Mouse (Mus musculus) stomach, embryonic 15.5 days (tissue): ENCODE measurements around the gene Dnm3. TPM values are rescaled to one million over a fixed set of nuclear protein-coding genes. Genes with fewer than 3 reads are reported as not detected.

ENCODE experiments used
- ATAC-seq: fragments of 200-750 bp; cut with Nextera tagmentation; 2 replicates; pipeline ENCODE4 v1.8.0; 2017; ENCODE audit warnings: low read depth, moderate number of reproducible peaks, moderate TSS enrichment; ENCODE audit not compliant: insufficient read depth, low FRiP score
- H3K27ac ChIP-seq: fragments of 300-500 bp; sonication (generic); 2 replicates; pipeline ENCODE4 v1.5.1; 2015; ENCODE audit warnings: mild to moderate bottlenecking, inconsistent platforms
- H3K27me3 ChIP-seq: fragments of 300-500 bp; sonication (generic); replicated peaks from 2 replicates; pipeline ENCODE4 v1.6.1; 2015; ENCODE audit warnings: inconsistent platforms
- H3K36me3 ChIP-seq: fragments of 300-500 bp; sonication (generic); 2 replicates; pipeline ENCODE4 v1.6.1; 2015; ENCODE audit warnings: inconsistent platforms
- H3K4me1 ChIP-seq: fragments of 300-500 bp; sonication (generic); 2 replicates; pipeline ENCODE4 v1.6.1; 2015; ENCODE audit warnings: inconsistent platforms
- H3K4me2 ChIP-seq: fragments of 300-500 bp; sonication (generic); 2 replicates; pipeline ENCODE4 v1.6.1; 2015; ENCODE audit warnings: mild to moderate bottlenecking, inconsistent platforms
- H3K4me3 ChIP-seq: fragments of 300-500 bp; sonication (generic); replicated peaks from 2 replicates; pipeline ENCODE4 v1.5.1; 2015; ENCODE audit warnings: inconsistent platforms
- H3K9ac ChIP-seq: fragments of 300-500 bp; sonication (generic); 2 replicates; pipeline ENCODE4 v1.6.1; 2015; ENCODE audit warnings: inconsistent platforms
- H3K9me3 ChIP-seq: fragments of 300-500 bp; sonication (generic); 2 replicates; pipeline ENCODE4 v1.6.1; 2016; ENCODE audit warnings: inconsistent platforms
- WGBS: fragments of 180-500 bp; shearing (Covaris S2); methylation state at CpG from one replicate; pipeline ENCODE4 v1.1.7; 2015; 5-methylcytosine and 5-hydroxymethylcytosine counted together
- polyA plus RNA-seq: library from polyadenylated mRNA; unstranded; fragments of >200 nt; fragmentation: Nextera tagmentation; extraction: Ambion mirVana; gene quantifications from 2 replicates; pipeline ENCODE4 v1.2.1, GENCODE M21; 2015

The Dnm3 gene
- polyA plus RNA-seq, 1 experiment from 2014 or later, result 6.0 TPM

DNA sequence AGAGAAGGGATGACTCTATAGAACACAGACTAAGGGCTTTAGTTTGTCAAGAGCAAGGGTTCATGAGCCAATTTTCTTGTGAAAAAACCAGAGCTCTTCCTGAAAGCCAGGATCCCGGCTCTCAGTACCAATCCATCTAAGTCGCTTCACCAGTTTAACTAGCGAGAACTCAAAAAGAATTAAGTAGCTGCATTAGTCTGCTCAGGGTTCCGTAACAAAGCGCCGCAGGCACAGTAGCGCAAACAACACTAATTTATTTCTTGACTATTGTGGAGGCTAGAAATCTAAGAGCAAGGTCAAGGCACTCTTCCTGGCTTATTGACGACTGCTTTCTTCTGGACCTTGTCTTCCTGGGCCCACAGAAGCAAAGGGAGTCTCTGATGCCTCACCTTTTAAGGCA lies 14.2 kb downstream of the Dnm3 start:
- 77% methylated on average over 8 of the region's 8 CpGs for WGBS
- no peak for ATAC-seq

DNA sequence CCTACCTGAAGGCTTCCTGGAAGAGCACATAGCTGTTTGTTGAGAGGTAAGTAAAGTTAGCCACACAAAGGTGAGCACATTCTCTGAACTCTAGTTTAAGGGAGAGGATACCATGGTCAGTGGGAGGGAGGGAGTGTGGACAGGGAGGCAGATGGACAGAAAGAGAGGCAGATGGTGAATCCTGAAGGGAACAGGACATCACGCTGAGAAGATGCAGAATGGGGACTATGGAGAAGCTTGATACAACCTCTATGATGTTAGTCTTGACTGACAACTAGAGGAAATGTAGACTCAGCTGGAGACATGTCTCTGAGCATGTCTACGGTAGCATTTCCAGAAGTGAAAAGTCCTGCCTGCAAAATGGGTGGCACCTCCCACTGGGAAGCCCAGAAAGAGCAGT lies 19.1 kb downstream of the Dnm3 start:
- no peak overlapping the region for H3K27ac ChIP-seq
- 84% methylated on average over 2 of the region's 2 CpGs for WGBS
- no peaks in the 10 kb centered on the region for H3K4me1 ChIP-seq
- no peaks in the 10 kb centered on the region for H3K36me3 ChIP-seq
- H3K4me2 ChIP-seq, result no peak overlapping the region
- ATAC-seq, result no peak
- no peaks in the 10 kb centered on the region for H3K9me3 ChIP-seq
- H3K4me3 ChIP-seq, result no peak overlapping the region
- no peaks in the 10 kb centered on the region for H3K27me3 ChIP-seq
- no peak overlapping the region for H3K9ac ChIP-seq

More for the DNA sequence above, 14.2 kb downstream of the Dnm3 start:
- Histone ChIP-seq H3K4me1 (no peaks in the 10 kb centered on the region), H3K9ac (no peak overlapping the region), H3K27me3 (no peaks in the 10 kb centered on the region), H3K4me3 (no peak overlapping the region), H3K9me3 (no peaks in the 10 kb centered on the region), H3K27ac (no peak overlapping the region), H3K36me3 (no peaks in the 10 kb centered on the region), H3K4me2 (no peak overlapping the region)

DNA sequence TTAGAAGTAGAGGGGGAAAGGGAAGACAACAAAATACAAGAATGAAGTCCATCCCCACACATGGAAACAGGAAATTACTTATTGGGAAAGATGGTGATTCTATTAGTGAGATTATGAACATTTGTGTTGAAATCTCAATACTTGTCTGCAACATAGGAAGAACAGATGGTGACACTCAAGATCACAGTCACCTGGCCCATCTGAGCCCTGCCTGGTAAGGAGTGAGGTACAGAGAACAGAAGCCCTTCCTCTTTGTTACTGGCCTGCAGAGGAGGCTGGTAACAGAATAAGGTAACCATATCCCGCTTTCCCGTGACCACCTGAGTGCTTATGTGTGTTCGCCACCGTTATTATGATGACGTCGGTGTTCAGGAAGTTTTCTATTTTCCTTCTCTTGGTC lies 21.0 kb downstream of the Dnm3 start:
- Histone ChIP-seq H3K27me3 (no peaks in the 10 kb centered on the region), H3K9ac (no peak overlapping the region), H3K27ac (no peak overlapping the region), H3K4me1 (no peaks in the 10 kb centered on the region), H3K36me3 (no peaks in the 10 kb centered on the region), H3K9me3 (no peaks in the 10 kb centered on the region), H3K4me3 (no peak overlapping the region), H3K4me2 (no peak overlapping the region)
- WGBS, result 88% methylated on average over 6 of the region's 6 CpGs
- ATAC-seq, result no peak

DNA sequence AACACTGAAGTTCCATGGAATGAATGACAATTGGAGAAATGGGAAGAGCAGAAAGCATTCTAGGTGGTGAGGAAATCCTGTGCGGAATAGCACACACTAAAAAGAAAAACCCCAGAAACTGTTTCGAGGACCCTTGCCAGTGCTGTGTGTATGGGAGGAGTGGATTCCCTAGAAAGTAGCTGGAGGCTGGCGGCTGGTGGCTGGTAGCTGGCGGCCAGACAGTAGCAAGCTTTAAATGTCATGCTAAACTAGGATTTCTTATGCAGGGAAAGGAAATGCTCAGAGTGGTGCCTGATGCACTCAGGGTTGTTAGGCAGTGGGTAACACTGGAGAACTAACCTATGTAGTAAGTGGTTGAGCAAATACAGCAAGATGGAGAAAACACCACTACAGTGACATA lies 21.4 kb downstream of the Dnm3 start:
- 83% methylated on average over 4 of the region's 4 CpGs for WGBS
- Histone ChIP-seq H3K27me3 (no peaks in the 10 kb centered on the region), H3K4me1 (no peaks in the 10 kb centered on the region), H3K4me3 (no peak overlapping the region), H3K36me3 (no peaks in the 10 kb centered on the region), H3K9me3 (no peaks in the 10 kb centered on the region), H3K27ac (no peak overlapping the region), H3K4me2 (no peak overlapping the region), H3K9ac (no peak overlapping the region)
- ATAC-seq, result no peak

DNA sequence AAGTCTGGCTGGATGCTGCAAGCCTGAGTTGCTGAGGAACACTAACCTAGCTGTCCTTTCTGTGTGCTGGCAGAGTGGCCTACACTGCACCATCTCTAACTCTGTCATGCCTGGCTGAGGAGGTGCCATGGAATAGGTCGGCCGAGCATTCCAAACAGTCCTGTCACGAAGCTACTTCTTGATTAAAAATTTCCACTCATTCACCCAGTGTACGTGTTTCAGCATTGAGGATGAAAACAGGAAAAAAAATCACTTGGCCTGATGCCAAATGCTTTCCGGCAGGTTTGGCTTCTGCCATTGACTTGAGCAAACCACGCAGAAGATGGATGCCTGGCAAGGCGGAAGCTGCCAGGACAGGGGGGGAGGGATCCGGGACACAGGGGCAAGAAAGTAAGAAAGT lies 24.3 kb downstream of the Dnm3 start:
- Histone ChIP-seq H3K9me3 (no peaks in the 10 kb centered on the region), H3K4me3 (no peak overlapping the region), H3K36me3 (no peaks in the 10 kb centered on the region), H3K4me1 (no peaks in the 10 kb centered on the region), H3K4me2 (no peak overlapping the region), H3K27me3 (no peaks in the 10 kb centered on the region), H3K9ac (no peak overlapping the region), H3K27ac (no peak overlapping the region)
- WGBS, result 26% methylated on average over 8 of the region's 8 CpGs
- no peak for ATAC-seq

DNA sequence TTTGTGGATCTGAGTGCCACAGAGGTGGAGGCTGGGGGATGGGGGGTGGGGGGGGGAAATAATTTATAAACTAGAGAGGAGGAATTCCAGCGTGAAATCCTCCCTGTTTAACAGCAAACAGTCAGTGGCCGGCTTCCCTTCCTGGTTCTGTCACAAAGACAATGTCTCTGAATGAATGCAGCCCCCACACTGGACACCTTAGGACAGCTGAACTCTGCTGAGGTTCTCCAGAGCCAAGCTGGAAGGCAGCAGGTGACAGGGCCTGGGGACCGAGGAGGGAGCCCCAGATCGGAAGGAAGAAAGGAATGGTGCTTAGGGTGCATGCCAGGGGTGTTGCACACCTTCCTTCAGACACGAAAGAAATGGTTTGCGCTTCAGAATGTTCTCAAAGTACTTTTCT lies 24.8 kb downstream of the Dnm3 start:
- Histone ChIP-seq H3K9ac (no peak overlapping the region), H3K4me2 (no peak overlapping the region), H3K27me3 (no peaks in the 10 kb centered on the region), H3K4me3 (no peak overlapping the region), H3K36me3 (no peaks in the 10 kb centered on the region), H3K27ac (no peak overlapping the region), H3K4me1 (no peaks in the 10 kb centered on the region), H3K9me3 (no peaks in the 10 kb centered on the region)
- no peak for ATAC-seq
- 63% methylated on average over 6 of the region's 6 CpGs for WGBS

DNA sequence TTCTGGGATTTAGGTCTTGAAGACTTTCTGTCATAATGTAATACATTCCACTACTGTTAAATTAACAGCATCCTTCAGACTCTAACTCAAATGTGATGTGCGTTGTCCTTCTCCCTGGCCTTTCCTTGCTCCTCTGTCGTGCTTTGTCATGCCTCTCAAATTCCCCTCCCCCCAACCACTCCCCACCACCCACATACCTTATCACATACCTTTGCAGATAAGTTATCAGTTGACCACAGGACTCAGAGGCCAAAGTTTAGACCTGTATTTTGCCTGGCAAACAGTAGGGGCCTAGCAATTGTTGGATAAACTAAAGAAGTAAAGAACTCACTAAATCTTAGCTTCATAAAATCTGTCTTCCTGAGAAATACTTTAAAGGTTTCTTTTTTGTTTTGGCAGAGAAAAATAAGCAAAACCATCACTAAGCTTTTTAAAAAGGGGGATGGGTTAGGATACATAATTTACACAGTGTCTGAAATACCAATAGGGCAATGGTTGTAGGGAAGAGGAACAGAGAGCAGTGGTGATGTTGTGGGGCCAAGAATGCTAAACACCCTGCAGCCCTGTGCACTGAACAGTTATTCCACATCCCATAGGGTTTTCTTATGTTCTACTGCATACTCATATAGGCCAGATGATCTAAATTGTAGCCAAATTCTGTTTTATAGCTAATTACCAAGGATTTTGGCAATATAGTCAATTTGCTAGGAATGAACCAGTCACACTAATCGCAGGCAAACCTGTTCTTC lies 28.5 kb downstream of the Dnm3 start:
- ATAC-seq, result no peak
- Histone ChIP-seq H3K9ac (no peak overlapping the region), H3K4me1 (no peaks in the 10 kb centered on the region), H3K4me2 (no peak overlapping the region), H3K36me3 (no peaks in the 10 kb centered on the region), H3K4me3 (no peak overlapping the region), H3K9me3 (no peaks in the 10 kb centered on the region), H3K27ac (no peak overlapping the region), H3K27me3 (no peaks in the 10 kb centered on the region)
- WGBS, result 51% methylated on average over 3 of the region's 3 CpGs

DNA sequence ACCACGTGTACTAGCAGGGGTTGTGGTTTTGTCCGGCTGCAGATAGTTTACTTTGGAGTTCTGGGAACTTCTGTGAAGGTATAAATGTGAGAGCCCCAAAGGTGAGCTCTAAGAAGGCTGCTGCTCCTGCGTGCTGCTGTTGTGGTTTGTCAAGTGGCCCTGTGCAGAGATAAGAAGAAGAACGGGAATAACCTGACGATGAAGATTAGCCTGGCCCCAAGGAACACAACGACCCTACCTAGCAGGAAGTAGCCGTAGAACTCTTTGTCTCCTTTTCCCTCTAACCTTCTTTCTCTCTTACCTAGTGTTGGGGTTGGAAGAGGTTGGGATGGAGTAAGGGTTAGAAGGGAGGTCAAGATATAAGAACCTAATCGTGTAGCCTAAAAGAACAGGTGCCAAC lies 33.0 kb downstream of the Dnm3 start:
- H3K36me3 ChIP-seq, result no peaks in the 10 kb centered on the region
- WGBS, result 53% methylated on average over 8 of the region's 8 CpGs
- no peak overlapping the region for H3K4me3 ChIP-seq
- no peaks in the 10 kb centered on the region for H3K4me1 ChIP-seq
- H3K27ac ChIP-seq, result no peak overlapping the region
- H3K4me2 ChIP-seq, result no peak overlapping the region
- ATAC-seq, result no peak
- no peaks in the 10 kb centered on the region for H3K9me3 ChIP-seq
- H3K9ac ChIP-seq, result no peak overlapping the region
- no peaks in the 10 kb centered on the region for H3K27me3 ChIP-seq

DNA sequence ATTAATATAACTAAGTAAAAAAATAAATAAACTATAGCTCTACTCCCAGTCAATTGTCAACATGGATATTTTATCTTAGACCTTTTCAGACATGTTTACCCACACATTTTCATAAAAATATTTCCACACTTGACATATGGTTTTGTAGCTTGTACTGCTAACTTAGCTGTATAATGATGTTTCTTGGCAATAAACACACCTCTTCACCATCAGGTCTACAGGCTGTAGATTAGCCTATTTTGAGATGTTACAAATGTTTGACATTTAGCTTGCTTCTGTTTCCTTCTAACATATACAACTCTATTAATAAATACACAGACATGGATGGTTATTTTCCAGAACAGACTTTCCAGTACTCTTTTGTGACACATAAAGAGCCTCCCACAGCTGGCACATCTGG lies 38.3 kb downstream of the Dnm3 start:
- Histone ChIP-seq H3K36me3 (no peaks in the 10 kb centered on the region), H3K9ac (no peak overlapping the region), H3K4me2 (no peak overlapping the region), H3K27ac (no peak overlapping the region), H3K4me1 (no peaks in the 10 kb centered on the region), H3K27me3 (no peaks in the 10 kb centered on the region), H3K4me3 (no peak overlapping the region), H3K9me3 (no peaks in the 10 kb centered on the region)
- no peak for ATAC-seq

DNA sequence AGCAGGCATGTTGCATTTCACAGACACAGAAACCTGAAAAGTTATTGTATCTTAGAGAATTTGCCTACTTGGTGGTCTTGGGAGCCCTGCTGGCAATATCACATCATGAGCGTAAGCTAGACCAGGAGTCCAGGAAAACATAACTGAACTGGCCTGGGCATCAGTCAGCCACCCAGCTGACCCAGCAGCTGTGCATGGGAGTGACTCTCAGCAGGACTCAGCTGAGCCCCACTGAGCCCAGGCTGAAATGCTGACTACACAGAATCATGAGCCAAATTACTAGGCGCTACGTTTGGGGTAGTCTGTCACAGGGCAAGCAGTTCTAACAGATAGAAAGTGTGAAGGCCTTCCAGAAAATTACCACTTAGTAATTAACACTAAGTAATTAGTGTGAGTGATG lies 41.2 kb downstream of the Dnm3 start:
- Histone ChIP-seq H3K4me3 (no peak overlapping the region), H3K4me2 (no peak overlapping the region), H3K4me1 (no peaks in the 10 kb centered on the region), H3K9ac (no peak overlapping the region), H3K9me3 (no peaks in the 10 kb centered on the region), H3K36me3 (no peaks in the 10 kb centered on the region), H3K27me3 (no peaks in the 10 kb centered on the region), H3K27ac (no peak overlapping the region)
- 75% methylated on average over 3 of the region's 3 CpGs for WGBS
- no peak for ATAC-seq

DNA sequence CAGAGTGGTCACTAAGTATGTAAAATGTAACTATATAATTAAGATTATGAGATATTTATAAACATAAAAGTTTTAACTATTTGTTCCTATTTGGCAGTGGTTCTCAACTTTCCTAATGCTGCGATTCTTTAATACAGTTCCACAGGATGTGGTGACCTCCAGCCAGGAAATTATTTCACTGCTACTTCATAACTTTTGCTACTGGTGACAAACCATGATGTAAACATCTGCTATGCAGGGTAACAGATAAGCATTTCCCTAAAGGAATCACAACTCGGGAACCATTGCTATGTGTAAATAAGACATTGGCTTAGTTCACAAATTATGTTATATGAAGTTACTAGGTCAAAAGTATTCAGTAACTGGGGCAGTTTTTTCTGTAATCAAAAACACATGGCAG lies 48.9 kb downstream of the Dnm3 start:
- H3K4me1 ChIP-seq, result no peaks in the 10 kb centered on the region
- no peaks in the 10 kb centered on the region for H3K36me3 ChIP-seq
- no peaks in the 10 kb centered on the region for H3K9me3 ChIP-seq
- WGBS, result 44% methylated on average over 2 of the region's 2 CpGs
- no peaks in the 10 kb centered on the region for H3K27me3 ChIP-seq
- no peak overlapping the region for H3K4me2 ChIP-seq
- no peak overlapping the region for H3K9ac ChIP-seq
- no peak overlapping the region for H3K4me3 ChIP-seq
- no peak for ATAC-seq
- no peak overlapping the region for H3K27ac ChIP-seq

DNA sequence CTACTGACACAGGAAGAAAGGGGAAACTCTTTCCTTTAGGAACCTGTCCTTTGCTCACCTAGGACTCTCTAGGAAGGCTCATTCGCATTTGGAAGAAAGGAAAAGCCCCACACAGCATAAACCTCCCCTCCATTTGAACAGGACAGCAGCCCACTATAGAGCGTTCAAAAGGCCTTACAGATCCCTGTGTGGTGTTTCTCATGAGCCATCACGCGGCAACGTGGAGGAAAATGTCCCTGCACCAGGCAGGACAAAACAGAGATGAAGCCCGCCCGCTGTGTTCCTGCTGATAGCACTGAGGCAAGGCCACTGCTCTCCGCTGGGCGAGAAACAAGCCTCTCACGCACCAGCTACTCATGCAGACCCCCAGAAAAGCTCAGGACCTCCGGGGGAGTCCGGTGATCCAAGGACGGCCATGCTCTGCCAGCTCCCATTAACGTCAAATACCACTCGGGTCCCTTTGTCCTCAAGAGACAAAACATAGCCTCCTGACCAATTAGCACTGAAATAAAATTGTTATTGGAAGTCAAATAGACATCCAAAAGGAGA lies 51.8 kb downstream of the Dnm3 start:
- no peaks in the 10 kb centered on the region for H3K36me3 ChIP-seq
- H3K9ac ChIP-seq, result no peak overlapping the region
- H3K27ac ChIP-seq, result no peak overlapping the region
- no peak overlapping the region for H3K4me2 ChIP-seq
- no peak for ATAC-seq
- no peaks in the 10 kb centered on the region for H3K27me3 ChIP-seq
- H3K4me3 ChIP-seq, result no peak overlapping the region
- no peaks in the 10 kb centered on the region for H3K4me1 ChIP-seq
- no peaks in the 10 kb centered on the region for H3K9me3 ChIP-seq
- 79% methylated on average over 15 of the region's 15 CpGs for WGBS

DNA sequence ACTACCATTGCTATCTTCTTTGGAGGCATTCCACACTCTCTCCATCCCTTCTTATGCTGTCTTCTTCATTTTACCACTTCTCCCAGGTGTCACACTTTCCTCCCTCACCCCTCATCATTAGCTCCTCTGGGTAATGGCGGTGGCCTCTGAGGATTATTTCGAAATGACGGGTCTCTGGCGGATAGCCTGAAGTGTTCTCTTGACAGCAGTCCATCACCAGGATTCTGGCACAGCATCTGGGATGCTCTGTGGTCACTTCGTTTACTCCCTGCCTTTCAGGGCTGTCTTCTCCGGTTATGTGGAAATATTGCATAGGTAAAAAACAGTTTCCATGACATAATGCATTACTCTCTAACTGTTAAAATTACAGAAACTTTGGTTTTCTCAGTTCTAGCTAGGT lies 55.0 kb downstream of the Dnm3 start:
- H3K27me3 ChIP-seq, result no peaks in the 10 kb centered on the region
- H3K4me2 ChIP-seq, result no peak overlapping the region
- no peak overlapping the region for H3K9ac ChIP-seq
- WGBS, result 84% methylated on average over 6 of the region's 6 CpGs
- H3K4me1 ChIP-seq, result no peaks in the 10 kb centered on the region
- H3K36me3 ChIP-seq, result no peaks in the 10 kb centered on the region
- no peak overlapping the region for H3K27ac ChIP-seq
- ATAC-seq, result no peak
- H3K9me3 ChIP-seq, result no peaks in the 10 kb centered on the region
- no peak overlapping the region for H3K4me3 ChIP-seq
